Mouse (Mus musculus) heart, embryonic 16.5 days (tissue): Measurements from ENCODE around the gene Sec31b. TPM values are rescaled to one million over a fixed set of nuclear protein-coding genes. Genes with fewer than 3 reads are reported as not detected.

Source experiments
- ATAC-seq: fragments of 200-750 bp; cut with Nextera tagmentation; replicated peaks from 2 replicates; pipeline ENCODE4 v1.8.0; 2017; ENCODE audit warnings: moderate number of reproducible peaks; ENCODE audit not compliant: insufficient read depth, low FRiP score; ENCODE audit errors: extremely low read depth
- H3K27ac ChIP-seq: fragments of 300-500 bp; sonication (generic); 2 replicates; pipeline ENCODE4 v1.5.1; 2014; ENCODE audit warnings: mild to moderate bottlenecking, low read length, control low read depth, moderate library complexity
- H3K27me3 ChIP-seq: fragments of 300-500 bp; sonication (generic); 2 replicates; pipeline ENCODE4 v1.6.1; 2014; ENCODE audit warnings: low read length, mixed read lengths; ENCODE audit not compliant: control insufficient read depth, insufficient read depth
- H3K36me3 ChIP-seq: fragments of 300-500 bp; sonication (generic); 2 replicates; pipeline ENCODE4 v1.6.1; 2014; ENCODE audit not compliant: control insufficient read depth, insufficient read depth
- H3K4me1 ChIP-seq: fragments of 300-500 bp; sonication (generic); 2 replicates; pipeline ENCODE4 v1.6.1; 2014; ENCODE audit warnings: low read length, mixed read lengths; ENCODE audit not compliant: control insufficient read depth, insufficient read depth
- H3K4me2 ChIP-seq: fragments of 300-500 bp; sonication (generic); 2 replicates; pipeline ENCODE4 v1.6.1; 2014; ENCODE audit warnings: low read depth, mild to moderate bottlenecking, control low read depth, low read length
- H3K4me3 ChIP-seq: fragments of 300-500 bp; sonication (generic); 2 replicates; pipeline ENCODE4 v1.5.1; 2014; ENCODE audit warnings: mild to moderate bottlenecking, control low read depth, low read length
- H3K9ac ChIP-seq: fragments of 300-500 bp; sonication (generic); 2 replicates; pipeline ENCODE4 v1.6.1; 2014; ENCODE audit warnings: low read length, control low read depth
- H3K9me3 ChIP-seq: fragments of 300-500 bp; sonication (generic); replicated peaks from 2 replicates; pipeline ENCODE4 v1.6.1; 2016; ENCODE audit warnings: low read length; ENCODE audit not compliant: control insufficient read depth
- WGBS: fragments of 180-500 bp; shearing (Covaris S2); extraction: QIAGEN DNeasy Blood & Tissue Kit; methylation state at CpG from one replicate; pipeline ENCODE4 v1.1.7; 2014; 5-methylcytosine and 5-hydroxymethylcytosine counted together
- polyA plus RNA-seq: library from polyadenylated mRNA; unstranded; fragments of >200 nt; fragmentation: Nextera tagmentation; extraction: Ambion mirVana; gene quantifications from 2 replicates; pipeline ENCODE4 v1.2.1, GENCODE M21; 2015

Gene Sec31b
- 2.2 and 2.3 TPM in 2 replicates for polyA plus RNA-seq

DNA sequence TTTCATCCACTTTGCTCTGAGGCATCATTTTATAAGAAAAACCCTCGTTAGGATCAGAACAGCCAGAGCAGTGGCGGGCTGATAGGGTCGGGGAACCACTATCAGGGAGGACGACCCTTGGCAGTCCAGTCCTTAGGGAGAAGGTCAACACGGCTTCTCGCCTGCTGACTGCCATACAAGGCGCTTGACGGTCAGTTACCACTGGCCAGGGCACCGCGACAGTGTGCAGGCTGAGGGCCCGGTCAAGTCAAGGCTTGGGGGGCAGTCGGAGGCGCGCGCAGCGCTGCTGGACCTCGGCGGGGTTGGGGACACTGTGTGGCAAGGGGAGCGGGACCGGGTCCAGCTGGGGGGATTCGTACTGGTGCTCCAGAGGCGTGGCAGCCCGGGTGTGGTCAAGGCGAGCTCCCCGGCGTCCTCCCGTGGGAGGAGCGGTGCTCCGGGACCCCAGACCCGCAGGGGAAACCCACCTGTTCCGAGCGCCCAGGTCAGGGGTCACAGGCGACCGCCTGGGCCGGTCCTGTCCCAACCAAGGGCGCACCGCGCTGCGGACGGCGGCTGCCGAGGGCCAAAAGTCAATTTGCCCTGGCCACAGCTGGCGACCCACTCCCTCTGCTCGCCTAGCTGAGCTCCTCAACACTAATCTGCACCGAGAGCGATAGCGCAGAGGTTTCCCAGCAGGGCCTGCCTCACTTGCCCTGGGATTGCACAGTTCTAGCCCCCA, at the start of gene Sec31b:
TSS of gene Sec31b (minus strand) at position 544 of the 721 bp plus-strand sequence.
- H3K27me3 ChIP-seq = no peaks in the 10 kb centered on the region
- peak within 1 kb of the TSS; percentile 91 for H3K4me2 ChIP-seq
- peaks cover 7% of the 10 kb centered on the region for H3K9me3 ChIP-seq
- H3K9ac ChIP-seq = peak within 1 kb of the TSS; percentile 85
- H3K27ac ChIP-seq = no peak within 1 kb of the TSS; the same call in 1 of the 2 replicates
- peak within 1 kb of the TSS; percentile 70 for H3K4me3 ChIP-seq
- WGBS = 2% methylated on average over 47 of the region's 47 CpGs
- peaks cover 27% of the 10 kb centered on the region for H3K36me3 ChIP-seq
- peaks cover 3% of the 10 kb centered on the region; the same call in 1 of the 2 replicates for H3K4me1 ChIP-seq
- ATAC-seq = peak; percentile 61

GRCm38 (mm10) chr19:44594180-44594579, 48.5 kb upstream of the Sec31b start:
- WGBS = 93% methylated on average over 14 of the region's 14 CpGs
- Histone ChIP-seq H3K27me3 (peaks cover 6% of the 10 kb centered on the region; the same call in 1 of the 2 replicates), H3K9me3 (peaks cover 4% of the 10 kb centered on the region; the same call in 1 of the 2 replicates), H3K36me3 (no peaks in the 10 kb centered on the region), H3K4me3 (no peak overlapping the region), H3K4me2 (no peak overlapping the region), H3K4me1 (no peaks in the 10 kb centered on the region), H3K27ac (no peak overlapping the region), H3K9ac (no peak overlapping the region)
- ATAC-seq = no peak

GRCm38 (mm10) chr19:44591638-44592037, 46.0 kb upstream of the Sec31b start:
- WGBS = 73% methylated on average over 6 of the region's 6 CpGs
- no peak overlapping the region for H3K4me2 ChIP-seq
- H3K27ac ChIP-seq = no peak overlapping the region
- H3K36me3 ChIP-seq = no peaks in the 10 kb centered on the region
- no peak overlapping the region for H3K9ac ChIP-seq
- H3K9me3 ChIP-seq = peaks cover 4% of the 10 kb centered on the region; the same call in 1 of the 2 replicates
- H3K4me1 ChIP-seq = no peaks in the 10 kb centered on the region
- no peak for ATAC-seq
- no peak overlapping the region for H3K4me3 ChIP-seq
- H3K27me3 ChIP-seq = peaks cover 15% of the 10 kb centered on the region

- peaks cover 17% of the 10 kb centered on the region for H3K27me3 ChIP-seq
- no peak overlapping the region for H3K4me2 ChIP-seq
- no peak overlapping the region for H3K4me3 ChIP-seq
- H3K4me1 ChIP-seq = no peaks in the 10 kb centered on the region
- 85% methylated on average over 18 of the region's 18 CpGs for WGBS
- no peaks in the 10 kb centered on the region for H3K36me3 ChIP-seq
- no peak for ATAC-seq
- peaks cover 4% of the 10 kb centered on the region; the same call in 1 of the 2 replicates for H3K9me3 ChIP-seq
- H3K27ac ChIP-seq = no peak overlapping the region
- no peak overlapping the region for H3K9ac ChIP-seq
These were observed 45.3 kb upstream of the Sec31b start for GRCm38 (mm10) chr19:44590992-44591391.

DNA sequence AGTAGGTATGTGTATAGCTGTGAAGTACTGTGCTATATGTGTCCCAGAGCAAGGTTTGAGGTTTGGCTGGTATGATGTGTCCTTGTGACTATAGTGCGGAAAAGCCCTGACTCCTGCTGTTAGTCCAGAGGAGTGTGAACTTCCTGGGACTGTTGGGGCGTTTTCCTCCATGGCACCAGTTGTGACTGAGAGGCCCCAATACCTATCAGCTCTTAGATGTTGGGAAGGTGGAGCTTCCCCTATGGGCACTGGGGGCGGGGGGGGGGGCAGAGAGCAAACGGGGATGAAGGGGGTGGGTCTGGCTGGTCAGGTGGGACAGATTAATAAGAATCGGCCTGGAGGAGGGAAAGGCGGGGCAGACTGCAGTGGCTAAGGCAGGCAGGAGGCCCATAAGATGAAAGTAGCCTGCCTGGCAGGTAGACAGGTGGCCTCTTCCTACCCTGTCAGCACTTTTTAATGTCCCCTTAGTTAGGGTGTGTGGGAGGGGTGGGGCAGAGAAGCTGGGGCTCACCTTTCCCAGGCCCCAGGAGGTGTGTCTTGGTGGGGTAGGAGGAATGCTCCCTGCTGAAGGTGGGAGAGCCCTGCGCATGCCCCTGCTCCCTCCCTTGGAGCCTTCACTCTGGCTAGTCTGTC, 44.0 kb upstream of the Sec31b start:
- peaks cover 4% of the 10 kb centered on the region; the same call in 1 of the 2 replicates for H3K9me3 ChIP-seq
- H3K4me2 ChIP-seq = no peak overlapping the region
- H3K27ac ChIP-seq = no peak overlapping the region
- no peaks in the 10 kb centered on the region for H3K36me3 ChIP-seq
- ATAC-seq = no peak
- H3K27me3 ChIP-seq = peaks cover 24% of the 10 kb centered on the region
- WGBS = 44% methylated on average over 7 of the region's 7 CpGs
- H3K9ac ChIP-seq = no peak overlapping the region
- H3K4me1 ChIP-seq = no peaks in the 10 kb centered on the region
- H3K4me3 ChIP-seq = no peak overlapping the region

GRCm38 (mm10) chr19:44588036-44588435, 42.4 kb upstream of the Sec31b start:
- Histone ChIP-seq H3K27me3 (peaks cover 33% of the 10 kb centered on the region), H3K4me3 (no peak overlapping the region), H3K9ac (no peak overlapping the region), H3K9me3 (no peaks in the 10 kb centered on the region), H3K4me2 (no peak overlapping the region), H3K4me1 (no peaks in the 10 kb centered on the region), H3K36me3 (no peaks in the 10 kb centered on the region), H3K27ac (no peak overlapping the region)
- whole genome bisulfite sequencing = 28% methylated on average over 4 of the region's 4 CpGs
- no peak for ATAC-seq

DNA sequence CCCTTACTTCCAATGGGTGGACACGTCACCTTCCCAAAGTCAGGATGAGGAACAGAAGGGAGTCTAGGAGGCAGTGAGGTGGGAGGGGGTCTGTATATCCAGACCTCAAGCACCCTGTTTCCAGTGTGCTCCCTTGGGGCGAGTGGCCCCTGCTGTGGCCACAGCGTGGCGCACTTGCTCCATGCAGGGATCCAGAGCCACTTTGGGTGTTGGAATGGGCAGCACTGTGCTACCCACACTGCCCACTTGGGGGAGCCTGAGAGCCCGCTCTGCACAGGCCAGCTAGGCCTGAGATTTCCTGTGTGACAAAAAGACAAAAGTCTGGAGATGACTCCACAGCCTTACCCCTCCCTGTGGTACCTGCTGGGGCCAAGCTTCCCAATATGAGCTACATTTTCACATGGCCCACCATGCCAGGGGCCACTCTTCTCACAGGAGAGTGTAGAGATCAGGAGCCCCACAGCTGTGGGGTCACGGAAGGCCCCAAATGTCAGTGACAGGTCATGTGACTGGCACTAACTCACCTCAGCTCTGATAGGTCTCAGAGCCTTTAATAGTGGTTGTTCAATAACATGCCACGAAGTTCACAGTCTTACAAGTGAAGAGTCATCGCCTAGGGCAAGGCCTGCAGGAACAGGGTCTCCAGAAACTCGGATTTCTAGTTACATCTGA, 37.1 kb upstream of the Sec31b start:
- no peak overlapping the region for H3K9ac ChIP-seq
- no peak overlapping the region for H3K4me3 ChIP-seq
- 34% methylated on average over 9 of the region's 9 CpGs for WGBS
- no peaks in the 10 kb centered on the region for H3K9me3 ChIP-seq
- no peaks in the 10 kb centered on the region for H3K4me1 ChIP-seq
- no peak overlapping the region for H3K27ac ChIP-seq
- H3K4me2 ChIP-seq = no peak overlapping the region
- ATAC-seq = peak; percentile 80
- H3K36me3 ChIP-seq = no peaks in the 10 kb centered on the region
- peaks cover 27% of the 10 kb centered on the region for H3K27me3 ChIP-seq

DNA sequence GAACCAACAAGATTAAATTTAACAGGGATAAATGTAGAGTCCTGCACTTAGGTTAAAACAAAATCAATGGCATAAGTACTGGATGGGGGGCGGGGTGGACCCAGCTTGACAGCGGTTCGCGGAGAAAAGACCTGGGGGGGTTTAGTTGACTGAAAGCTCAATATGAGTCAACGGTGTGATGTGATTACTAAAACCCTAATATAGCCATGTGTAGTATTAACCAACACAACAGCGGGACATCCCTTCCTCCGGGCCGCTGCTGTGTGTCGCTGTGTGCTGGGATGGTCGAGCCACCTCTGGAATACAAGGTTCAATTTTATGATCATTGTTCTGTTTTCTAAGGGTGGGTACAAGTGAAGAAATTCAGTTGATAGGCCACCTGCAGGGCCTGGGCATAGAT, 36.4 kb upstream of the Sec31b start:
- no peak overlapping the region for H3K27ac ChIP-seq
- ATAC-seq = no peak
- WGBS = 84% methylated on average over 10 of the region's 10 CpGs

GRCm38 (mm10) chr19:44578038-44578437, 32.4 kb upstream of the Sec31b start:
- H3K9ac ChIP-seq = no peak overlapping the region
- peaks cover 7% of the 10 kb centered on the region; the same call in 1 of the 2 replicates for H3K36me3 ChIP-seq
- H3K9me3 ChIP-seq = no peaks in the 10 kb centered on the region
- no peaks in the 10 kb centered on the region for H3K27me3 ChIP-seq
- ATAC-seq = no peak
- no peaks in the 10 kb centered on the region for H3K4me1 ChIP-seq
- no peak overlapping the region for H3K27ac ChIP-seq
- no peak overlapping the region for H3K4me2 ChIP-seq
- WGBS = 75% methylated on average over 1 of the region's 1 CpGs
- H3K4me3 ChIP-seq = no peak overlapping the region

More for the DNA sequence above, 36.4 kb upstream of the Sec31b start:
- Histone ChIP-seq H3K9me3 (no peaks in the 10 kb centered on the region), H3K27me3 (peaks cover 25% of the 10 kb centered on the region), H3K4me2 (no peak overlapping the region), H3K4me3 (no peak overlapping the region), H3K4me1 (no peaks in the 10 kb centered on the region), H3K9ac (no peak overlapping the region), H3K36me3 (no peaks in the 10 kb centered on the region)
